Mouse (Mus musculus) macrophage (primary cell): Measurements from ENCODE around the gene Adam23. TPM values are rescaled to one million over a fixed set of nuclear protein-coding genes. Genes with fewer than 3 reads are reported as not detected.

Source experiments
- H3K27ac ChIP-seq: fragments of 350-480 bp; formaldehyde crosslinking; 2 replicates; pipeline ENCODE4 v1.9.0; 2021
- H3K36me3 ChIP-seq: fragments of 350-480 bp; formaldehyde crosslinking; 2 replicates; pipeline ENCODE4 v1.9.0; 2021; ENCODE audit errors: inconsistent target
- H3K4me3 ChIP-seq: fragments of 350-480 bp; formaldehyde crosslinking; 2 replicates; pipeline ENCODE4 v1.9.0; 2021; ENCODE audit errors: inconsistent target
- H3K79me2 ChIP-seq: fragments of 350-480 bp; formaldehyde crosslinking; 2 replicates; pipeline ENCODE4 v1.9.0; 2021; ENCODE audit errors: inconsistent target
- WGBS: methylation state at CpG from one replicate; pipeline ENCODE4 v1.1.7; 2026; ENCODE audit warnings: inconsistent platforms; ENCODE audit not compliant: missing documents; 5-methylcytosine and 5-hydroxymethylcytosine counted together
- polyA plus RNA-seq: library from polyadenylated mRNA; stranded (reverse); fragments of 250-400 nt; gene quantifications from 3 replicates; pipeline ENCODE4 v1.2.4, GENCODE M21; 2018; ENCODE audit warnings: inconsistent platforms

The Adam23 gene
- polyA plus RNA-seq, 1 experiment from 2014 or later: not detected

DNA sequence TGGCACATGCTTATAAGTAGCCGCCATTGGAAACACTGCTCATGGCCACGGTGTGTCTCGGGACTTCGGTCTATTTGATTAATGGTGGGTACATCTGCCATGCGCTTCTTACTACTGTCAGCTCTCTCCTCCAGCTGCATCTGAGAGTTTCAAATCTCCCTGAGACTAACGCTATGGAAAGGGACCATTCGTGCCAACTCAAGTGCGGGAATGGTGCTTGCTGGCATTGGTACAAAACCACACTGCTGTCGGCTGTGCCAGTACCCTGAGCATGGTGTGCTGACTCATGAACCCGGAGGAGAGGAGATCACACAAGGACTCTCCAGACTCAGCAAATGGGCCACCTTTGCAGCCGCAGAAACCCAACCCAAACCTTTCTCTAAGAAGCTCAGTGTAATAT lies 72.1 kb downstream of the Adam23 start:
- WGBS: 92% methylated on average over 10 of the region's 11 CpGs
- Histone ChIP-seq H3K27ac (no peak overlapping the region), H3K79me2 (no peaks in the 10 kb centered on the region), H3K36me3 (no peaks in the 10 kb centered on the region), H3K4me3 (no peak overlapping the region)

- 87% methylated on average over 5 of the region's 5 CpGs for WGBS
- Histone ChIP-seq H3K79me2 (no peaks in the 10 kb centered on the region), H3K27ac (no peak overlapping the region), H3K4me3 (no peak overlapping the region), H3K36me3 (no peaks in the 10 kb centered on the region)
Measured at GRCm38 (mm10) chr1:63518814-63519213, 73.1 kb downstream of the Adam23 start.

- Histone ChIP-seq H3K4me3 (no peak overlapping the region), H3K79me2 (no peaks in the 10 kb centered on the region), H3K36me3 (no peaks in the 10 kb centered on the region), H3K27ac (no peak overlapping the region)
- WGBS: 90% methylated on average over 9 of the region's 9 CpGs
Measured at GRCm38 (mm10) chr1:63529901-63530300, 84.2 kb downstream of the Adam23 start.

DNA sequence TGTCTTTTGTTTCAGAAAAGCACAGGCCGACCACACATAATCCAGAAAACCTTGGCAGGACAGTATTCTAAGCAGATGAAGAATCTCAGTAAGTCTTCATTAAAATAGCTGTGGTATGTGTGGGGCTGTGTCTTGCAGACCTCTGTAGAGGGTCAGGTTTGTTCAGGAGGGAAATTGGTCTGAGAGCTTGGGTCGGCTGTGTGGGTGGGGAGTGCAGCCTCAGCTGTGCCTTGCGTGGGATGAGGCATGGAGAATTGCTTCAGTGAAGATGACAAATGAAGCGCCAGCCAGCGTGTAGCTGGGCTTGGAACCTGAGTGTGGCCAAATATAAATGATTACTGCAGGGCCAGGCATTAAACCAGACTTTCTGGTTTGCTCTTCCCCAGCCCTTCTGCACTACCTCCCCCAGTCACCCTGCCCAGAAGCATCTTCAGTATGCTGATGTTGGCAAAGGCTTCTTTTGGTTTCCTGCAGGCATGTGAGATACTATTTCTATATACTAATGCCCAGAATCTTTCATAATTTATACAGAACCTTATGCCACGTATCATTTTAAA lies 88.7 kb downstream of the Adam23 start:
- H3K27ac ChIP-seq: no peak overlapping the region
- WGBS: 91% methylated on average over 6 of the region's 6 CpGs
- no peaks in the 10 kb centered on the region for H3K36me3 ChIP-seq
- no peaks in the 10 kb centered on the region for H3K79me2 ChIP-seq
- H3K4me3 ChIP-seq: no peak overlapping the region

DNA sequence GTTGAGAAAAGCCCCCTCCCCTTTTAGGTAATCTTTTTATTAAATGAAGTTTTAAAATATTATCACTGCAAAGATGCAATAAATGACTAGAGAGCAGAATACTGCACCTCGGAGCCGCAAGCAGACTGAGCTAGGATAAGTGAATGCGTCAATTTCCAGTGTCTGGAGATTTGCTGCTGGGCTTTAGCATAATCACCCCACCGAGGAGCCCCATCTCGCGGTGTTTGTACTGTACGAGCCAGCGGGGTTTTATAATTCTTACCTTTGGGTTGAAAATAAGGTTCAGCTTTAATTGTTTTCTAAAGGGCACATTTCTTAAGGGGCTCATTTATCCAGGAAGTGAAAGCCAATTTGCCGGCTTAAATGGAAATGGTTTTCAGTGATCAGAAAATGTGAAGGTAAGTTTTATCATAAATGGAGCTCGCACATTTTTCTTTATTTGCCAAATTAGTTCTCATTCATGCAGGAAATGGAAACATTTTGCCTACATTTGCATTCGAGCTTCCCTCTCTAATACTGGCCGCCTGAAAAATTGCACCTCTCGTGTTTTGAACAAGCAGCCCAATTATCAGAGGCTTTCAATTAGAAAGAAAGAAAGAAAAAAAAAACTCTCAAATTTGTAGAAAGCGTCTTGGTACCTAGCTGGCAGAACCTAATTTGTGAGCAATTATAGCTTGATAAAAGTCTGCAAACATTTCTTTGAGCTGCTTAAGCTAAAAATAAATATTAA lies 94.4 kb downstream of the Adam23 start:
- WGBS: 82% methylated on average over 14 of the region's 14 CpGs

DNA sequence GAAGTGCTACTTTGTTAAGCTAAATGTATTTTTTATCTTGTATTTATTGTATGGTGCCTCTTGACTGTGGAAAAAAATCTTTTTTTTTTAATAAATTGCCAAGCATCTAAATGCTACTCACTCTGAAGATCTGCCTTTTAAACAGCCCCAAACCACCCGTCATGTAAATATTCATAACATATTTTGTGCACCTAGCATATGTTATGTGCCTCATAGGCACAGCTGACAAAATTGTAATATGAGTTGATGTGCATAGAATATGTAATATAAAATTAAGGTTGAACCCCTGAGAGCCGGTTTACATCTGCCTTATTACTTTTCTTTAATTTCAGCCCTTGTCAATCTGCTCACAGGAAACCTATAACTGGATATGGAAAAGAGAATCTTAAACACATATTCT lies 98.4 kb downstream of the Adam23 start:
- no peaks in the 10 kb centered on the region for H3K79me2 ChIP-seq
- H3K4me3 ChIP-seq: no peak overlapping the region
- H3K27ac ChIP-seq: no peak overlapping the region
- no peaks in the 10 kb centered on the region for H3K36me3 ChIP-seq
- WGBS: 93% methylated on average over 2 of the region's 2 CpGs

More for the DNA sequence above, 94.4 kb downstream of the Adam23 start:
- H3K27ac ChIP-seq: no peak overlapping the region
- H3K4me3 ChIP-seq: no peak overlapping the region
- no peaks in the 10 kb centered on the region for H3K79me2 ChIP-seq
- H3K36me3 ChIP-seq: no peaks in the 10 kb centered on the region

DNA sequence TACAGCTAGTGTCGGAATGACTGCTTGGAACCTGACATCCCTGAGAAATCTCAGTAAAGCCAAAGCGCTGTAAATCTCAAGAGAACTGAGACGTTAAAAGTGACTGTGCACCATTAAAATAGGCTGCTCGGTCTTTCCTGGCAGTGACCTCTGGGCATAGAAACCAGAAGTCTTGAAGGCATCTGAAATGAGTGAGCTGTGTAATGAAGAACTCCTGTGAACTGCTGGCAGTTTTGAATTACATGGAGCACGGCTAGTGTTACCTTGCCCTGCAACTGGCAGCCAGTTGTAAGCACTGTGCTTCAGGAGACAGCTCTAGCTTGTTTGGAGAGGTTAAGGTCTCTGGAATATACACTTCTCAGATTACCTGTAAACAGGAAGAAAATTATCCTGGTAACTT lies 107.3 kb downstream of the Adam23 start:
- Histone ChIP-seq H3K4me3 (no peak overlapping the region), H3K27ac (no peak overlapping the region), H3K36me3 (no peaks in the 10 kb centered on the region), H3K79me2 (no peaks in the 10 kb centered on the region)
- WGBS: 79% methylated on average over 5 of the region's 5 CpGs

- 78% methylated on average over 4 of the region's 4 CpGs for WGBS
- Histone ChIP-seq H3K4me3 (no peak overlapping the region), H3K27ac (no peak overlapping the region), H3K36me3 (no peaks in the 10 kb centered on the region), H3K79me2 (no peaks in the 10 kb centered on the region)
Measured at GRCm38 (mm10) chr1:63561772-63562520, 116.3 kb downstream of the Adam23 start.

GRCm38 (mm10) chr1:63563928-63564327 lies 118.2 kb downstream of the Adam23 start:
- H3K79me2 ChIP-seq: no peaks in the 10 kb centered on the region
- no peak overlapping the region for H3K4me3 ChIP-seq
- H3K36me3 ChIP-seq: no peaks in the 10 kb centered on the region
- WGBS: 86% methylated on average over 4 of the region's 4 CpGs
- no peak overlapping the region for H3K27ac ChIP-seq

DNA sequence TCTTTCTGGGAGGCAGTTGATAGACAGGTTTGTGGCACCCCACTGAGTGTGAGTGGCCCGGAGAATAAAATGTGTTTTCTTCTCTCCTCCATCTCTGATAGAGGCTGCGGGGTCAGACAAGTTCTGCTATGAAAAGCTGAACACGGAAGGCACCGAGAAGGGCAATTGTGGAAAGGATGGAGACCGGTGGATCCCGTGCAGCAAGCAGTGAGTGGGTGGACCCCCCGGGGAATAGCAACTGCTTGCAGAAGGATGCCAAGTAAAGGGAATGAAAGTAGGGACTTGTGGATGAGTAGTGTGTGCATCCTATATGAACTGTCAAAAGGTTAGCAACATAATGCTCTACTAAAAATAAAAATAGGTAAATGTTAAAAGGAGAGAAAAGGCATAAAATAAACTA lies 120.8 kb downstream of the Adam23 start:
- H3K79me2 ChIP-seq: no peaks in the 10 kb centered on the region
- 68% methylated on average over 7 of the region's 7 CpGs for WGBS
- no peak overlapping the region for H3K27ac ChIP-seq
- no peaks in the 10 kb centered on the region for H3K36me3 ChIP-seq
- H3K4me3 ChIP-seq: no peak overlapping the region

DNA sequence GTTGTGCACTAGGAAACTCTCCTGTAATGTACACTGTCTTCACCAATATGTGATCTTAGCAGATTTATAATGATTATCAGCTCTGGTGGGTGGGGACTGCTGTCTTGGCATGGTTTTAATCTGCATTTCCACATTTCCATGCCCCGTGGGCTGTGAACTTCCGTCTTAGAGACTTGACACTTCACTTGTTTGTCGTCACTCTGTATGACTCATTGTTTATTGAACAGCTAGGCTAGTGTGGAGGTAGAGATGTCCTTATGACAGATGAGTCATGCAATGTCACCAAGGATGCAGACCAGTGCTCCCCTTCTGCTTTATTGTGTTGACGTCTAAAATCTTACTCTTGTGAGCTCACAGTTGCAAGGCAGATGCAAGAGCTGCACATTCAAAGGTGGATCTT lies 121.3 kb downstream of the Adam23 start:
- 29% methylated on average over 4 of the region's 4 CpGs for WGBS
- Histone ChIP-seq H3K4me3 (no peak overlapping the region), H3K79me2 (no peaks in the 10 kb centered on the region), H3K36me3 (no peaks in the 10 kb centered on the region), H3K27ac (no peak overlapping the region)

GRCm38 (mm10) chr1:63572229-63572628 lies 126.5 kb downstream of the Adam23 start:
- H3K27ac ChIP-seq: no peak overlapping the region
- H3K36me3 ChIP-seq: no peaks in the 10 kb centered on the region
- H3K4me3 ChIP-seq: no peak overlapping the region
- H3K79me2 ChIP-seq: no peaks in the 10 kb centered on the region
- 96% methylated on average over 7 of the region's 7 CpGs for WGBS

GRCm38 (mm10) chr1:63573432-63573831 lies 127.7 kb downstream of the Adam23 start:
- no peak overlapping the region for H3K27ac ChIP-seq
- no peak overlapping the region for H3K4me3 ChIP-seq
- no peaks in the 10 kb centered on the region for H3K79me2 ChIP-seq
- no peaks in the 10 kb centered on the region for H3K36me3 ChIP-seq
- 71% methylated on average over 6 of the region's 6 CpGs for WGBS

- no peaks in the 10 kb centered on the region for H3K36me3 ChIP-seq
- no peak overlapping the region for H3K27ac ChIP-seq
- 92% methylated on average over 12 of the region's 12 CpGs for WGBS
Measured at GRCm38 (mm10) chr1:63573864-63574611, 128.3 kb downstream of the Adam23 start.

GRCm38 (mm10) chr1:63576803-63577202 lies 131.1 kb downstream of the Adam23 start:
- no peak overlapping the region for H3K27ac ChIP-seq
- 88% methylated on average over 5 of the region's 5 CpGs for WGBS
- H3K4me3 ChIP-seq: no peak overlapping the region

More at GRCm38 (mm10) chr1:63573864-63574611, 128.3 kb downstream of the Adam23 start:
- Histone ChIP-seq H3K79me2 (no peaks in the 10 kb centered on the region), H3K4me3 (no peak overlapping the region)

More at GRCm38 (mm10) chr1:63576803-63577202, 131.1 kb downstream of the Adam23 start:
- Histone ChIP-seq H3K36me3 (no peaks in the 10 kb centered on the region), H3K79me2 (no peaks in the 10 kb centered on the region)
